ENCODE assay signal across 8 mouse cellular contexts in the genomic region with DNA sequence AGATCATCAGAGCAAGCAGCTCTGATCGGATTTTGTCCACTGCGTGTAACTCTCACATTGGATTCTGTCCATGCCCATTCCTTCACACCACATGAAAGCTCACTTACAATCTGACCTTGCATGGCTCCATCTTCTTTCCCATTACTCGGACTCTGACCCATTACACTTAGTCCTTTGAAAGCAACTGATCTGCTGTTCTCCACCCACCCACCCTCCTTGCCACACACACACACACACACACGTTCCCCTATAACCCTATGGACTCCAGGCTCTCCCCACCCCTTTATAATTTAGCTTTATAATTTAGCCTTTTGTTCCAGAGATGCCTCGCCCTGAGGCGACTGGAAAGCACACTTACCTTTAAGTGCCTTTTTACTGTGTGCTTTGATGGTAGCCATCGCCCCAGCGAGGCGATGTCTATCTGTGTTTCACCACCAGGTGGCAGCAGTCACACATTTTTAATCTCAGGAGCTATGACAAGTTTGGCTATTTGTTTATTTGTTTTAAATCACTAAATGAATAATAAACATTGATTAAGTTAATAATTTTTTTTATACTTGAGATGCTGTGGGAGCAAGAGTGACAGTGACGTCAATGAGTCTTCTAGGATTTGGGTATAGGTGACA.
DNase-seq lines count a peak whose midpoint lies in the region; ATAC-seq and TF ChIP-seq lines count a peak whose summit lies in the region.

No protein-coding gene starts in this region.

- peak overlapping the region; percentile 13 for H3K4me3 ChIP-seq in testis, adult 2 months (ENCODE audit: control insufficient read depth, low read depth, low read length)
- no peak overlapping the region for H3K4me3 ChIP-seq in midbrain, embryonic 14.5 days (replicated peaks; ENCODE audit: low read depth, low read length)
- H3K4me3 ChIP-seq in stomach, postnatal 0 days (ENCODE audit: low read depth, low read length): no peak overlapping the region

- TF ChIP-seq CTCF in testis, adult 2 months (IDR thresholded peaks at IDR 0.05; ENCODE audit: control insufficient read depth, insufficient read depth, insufficient replicate concordance, low read depth, low read length): peak; percentile 38; the same call in 1 of the 2 replicates
- peak; percentile 76 for TF ChIP-seq CTCF in stomach, postnatal 0 days (IDR thresholded peaks at IDR 0.05; ENCODE audit: low read depth)

- no peaks in the 10 kb centered on the region for H3K27me3 ChIP-seq in testis, adult 2 months (ENCODE audit: control insufficient read depth, insufficient read depth, low read length)
- H3K27me3 ChIP-seq in midbrain, embryonic 14.5 days (ENCODE audit: control insufficient read depth, insufficient read depth, low read length): no peaks in the 10 kb centered on the region
- no peaks in the 10 kb centered on the region; the same call in 1 of the 2 replicates for H3K27me3 ChIP-seq in stomach, postnatal 0 days (ENCODE audit: control insufficient read depth, insufficient read depth, low read length)

- no peak overlapping the region for H3K9ac ChIP-seq in midbrain, embryonic 14.5 days (replicated peaks; ENCODE audit: low read length)
- no peak overlapping the region for H3K9ac ChIP-seq in stomach, postnatal 0 days (ENCODE audit: low read length)

- WGBS in midbrain, embryonic 14.5 days: 42% methylated on average over 10 of the region's 10 CpGs
- WGBS in stomach, postnatal 0 days: 42% methylated on average over 10 of the region's 10 CpGs

- TF ChIP-seq POLR2A in testis, adult 2 months (IDR thresholded peaks at IDR 0.05; ENCODE audit: control insufficient read depth, low read depth, low read length): no peak

- no peaks in the 10 kb centered on the region for H3K9me3 ChIP-seq in midbrain, embryonic 14.5 days (ENCODE audit: control insufficient read depth, low read length)
- H3K9me3 ChIP-seq in stomach, postnatal 0 days (ENCODE audit: control insufficient read depth, low read length): no peaks in the 10 kb centered on the region

- no peak overlapping the region for H3K27ac ChIP-seq in testis, adult 2 months (ENCODE audit: control insufficient read depth, insufficient read depth, low read depth, low read length)
- H3K27ac ChIP-seq in midbrain, embryonic 14.5 days (replicated peaks; ENCODE audit: low read depth, low read length): no peak overlapping the region
- no peak overlapping the region for H3K27ac ChIP-seq in stomach, postnatal 0 days (replicated peaks)

- TF ChIP-seq EP300 in stomach, postnatal 0 days (optimal IDR thresholded peaks at IDR 0.05): no peak

- no peaks in the 10 kb centered on the region for H3K36me3 ChIP-seq in testis, adult 2 months (ENCODE audit: control insufficient read depth, insufficient read depth, low read length)
- no peaks in the 10 kb centered on the region for H3K36me3 ChIP-seq in midbrain, embryonic 14.5 days (ENCODE audit: control insufficient read depth, insufficient read depth, low read length)
- H3K36me3 ChIP-seq in stomach, postnatal 0 days (ENCODE audit: control insufficient read depth, insufficient read depth, low read length): no peaks in the 10 kb centered on the region

- DNase-seq in cerebellum, adult 11 months: peak; percentile 33
- DNase-seq in cerebellum, adult 9-11 months: no peak
- DNase-seq in testis, postnatal 14 days (ENCODE audit: low spot score): no peak
- DNase-seq in embryo, embryonic 9.5 days (ENCODE audit: extremely low spot score): peak; percentile 34
- DNase-seq in kidney, postnatal 36 days: peak; percentile 36 to 61
- DNase-seq in midbrain, embryonic 14.5 days: peak; percentile 75
- DNase-seq in stomach, postnatal 0 days (ENCODE audit: low spot score): peak; percentile 30

- ATAC-seq in midbrain, embryonic 14.5 days (ENCODE audit: low FRiP score, low TSS enrichment): no peak
- no peak for ATAC-seq in stomach, postnatal 0 days (ENCODE audit: low FRiP score, low TSS enrichment)

- H3K4me2 ChIP-seq in midbrain, embryonic 14.5 days (ENCODE audit: low read length): no peak overlapping the region
- no peak overlapping the region for H3K4me2 ChIP-seq in stomach, postnatal 0 days (replicated peaks; ENCODE audit: low read depth)

- peaks cover 2% of the 10 kb centered on the region; the same call in 1 of the 2 replicates for H3K4me1 ChIP-seq in testis, adult 2 months (ENCODE audit: control insufficient read depth, insufficient read depth, low read length)
- no peaks in the 10 kb centered on the region for H3K4me1 ChIP-seq in midbrain, embryonic 14.5 days (ENCODE audit: control insufficient read depth, insufficient read depth, low read length)
- H3K4me1 ChIP-seq in stomach, postnatal 0 days (replicated peaks; ENCODE audit: control insufficient read depth, insufficient read depth): no peaks in the 10 kb centered on the region

Comparison
In these comparisons a context has a peak if more than half of its experiments do, and no peak if none do; other contexts are left out.
1. DNase-seq: peak in cerebellum, adult 11 months (single experiment), embryo, embryonic 9.5 days (single experiment), kidney, postnatal 36 days (2 of 2), midbrain, embryonic 14.5 days (single experiment) and stomach, postnatal 0 days (single experiment); none in cerebellum, adult 9-11 months (single experiment) and testis, postnatal 14 days (single experiment).